Mouse (Mus musculus): ENCODE measurements around the gene Htra1.

- TF ChIP-seq CTCF (IDR thresholded peaks at IDR 0.05; ENCODE audit: control insufficient read depth, insufficient read depth, insufficient replicate concordance, low read depth, low read length) (no peak), POLR2A (IDR thresholded peaks at IDR 0.05; ENCODE audit: control insufficient read depth, low read depth, low read length) (no peak)
Observed at GRCm38 (mm10) chr7:130966451-130966850, 30.5 kb downstream of the Htra1 start.
